Mouse (Mus musculus): Measurements from ENCODE around the gene Susd6. TPM values are rescaled to one million over a fixed set of nuclear protein-coding genes. Genes with fewer than 3 reads are reported as not detected.

The Susd6 gene
- polyA plus RNA-seq, 1 experiment from 2014 or later, result 21.7 TPM

- ATAC-seq (replicated peaks; ENCODE audit: low FRiP score) (no peak), DNase-seq (ENCODE audit: low spot score) (peak; percentile 48)
- Histone ChIP-seq H3K9me3 (ENCODE audit: control insufficient read depth, low read length) (no peaks in the 10 kb centered on the region), H3K4me1 (replicated peaks; ENCODE audit: control insufficient read depth, insufficient read depth, low read length) (peaks cover 20% of the 10 kb centered on the region), H3K27ac (ENCODE audit: low read depth, low read length) (no peak overlapping the region), H3K9ac (ENCODE audit: low read depth, low read length) (no peak overlapping the region), H3K4me3 (ENCODE audit: low read depth, low read length) (peak overlapping the region; percentile 20), H3K4me2 (peak overlapping the region; percentile 64), H3K27me3 (replicated peaks; ENCODE audit: control insufficient read depth, insufficient read depth, low read length) (peaks cover 65% of the 10 kb centered on the region), H3K36me3 (ENCODE audit: control insufficient read depth, insufficient read depth, low read length) (no peaks in the 10 kb centered on the region)
- 2% methylated on average over 22 of the region's 22 CpGs for WGBS
Measured at GRCm38 (mm10) chr12:80759713-80760395, 30.5 kb upstream of the Susd6 start.

GRCm38 (mm10) chr12:80760396-80760801 lies 29.9 kb upstream of the Susd6 start, which contains the start of gene Ccdc177:
TSS of gene Ccdc177 (minus strand) at chr12:80760687.
- peak; percentile 62 for DNase-seq (ENCODE audit: low spot score)

GRCm38 (mm10) chr12:80762982-80763381 lies 27.3 kb upstream of the Susd6 start:
- Histone ChIP-seq H3K9ac (ENCODE audit: low read depth, low read length) (no peak overlapping the region), H3K4me1 (replicated peaks; ENCODE audit: control insufficient read depth, insufficient read depth, low read length) (peaks cover 13% of the 10 kb centered on the region), H3K9me3 (ENCODE audit: control insufficient read depth, low read length) (no peaks in the 10 kb centered on the region), H3K27me3 (replicated peaks; ENCODE audit: control insufficient read depth, insufficient read depth, low read length) (peaks cover 33% of the 10 kb centered on the region), H3K36me3 (ENCODE audit: control insufficient read depth, insufficient read depth, low read length) (no peaks in the 10 kb centered on the region), H3K27ac (ENCODE audit: low read depth, low read length) (no peak overlapping the region), H3K4me3 (ENCODE audit: low read depth, low read length) (no peak overlapping the region), H3K4me2 (no peak overlapping the region)
- DNase-seq (ENCODE audit: low spot score) (no peak), ATAC-seq (replicated peaks; ENCODE audit: low FRiP score) (no peak)
- whole genome bisulfite sequencing, result 66% methylated on average over 5 of the region's 5 CpGs

More at GRCm38 (mm10) chr12:80760396-80760801, 29.9 kb upstream of the Susd6 start, which contains the start of gene Ccdc177:
- peak within 1 kb of the TSS; percentile 64 for H3K4me2 ChIP-seq
- no peak for ATAC-seq (replicated peaks; ENCODE audit: low FRiP score)
- H3K27ac ChIP-seq (ENCODE audit: low read depth, low read length), result no peak within 1 kb of the TSS
- peak within 1 kb of the TSS; percentile 20 for H3K4me3 ChIP-seq (ENCODE audit: low read depth, low read length)
- peaks cover 59% of the 10 kb centered on the region for H3K27me3 ChIP-seq (replicated peaks; ENCODE audit: control insufficient read depth, insufficient read depth, low read length)
- H3K9ac ChIP-seq (ENCODE audit: low read depth, low read length), result no peak within 1 kb of the TSS
- no peaks in the 10 kb centered on the region for H3K9me3 ChIP-seq (ENCODE audit: control insufficient read depth, low read length)
- WGBS, result 2% methylated on average over 24 of the region's 24 CpGs
- peaks cover 20% of the 10 kb centered on the region for H3K4me1 ChIP-seq (replicated peaks; ENCODE audit: control insufficient read depth, insufficient read depth, low read length)
- H3K36me3 ChIP-seq (ENCODE audit: control insufficient read depth, insufficient read depth, low read length), result no peaks in the 10 kb centered on the region

- Histone ChIP-seq H3K27me3 (replicated peaks; ENCODE audit: control insufficient read depth, insufficient read depth, low read length) (peaks cover 22% of the 10 kb centered on the region), H3K27ac (ENCODE audit: low read depth, low read length) (no peak overlapping the region), H3K9ac (ENCODE audit: low read depth, low read length) (no peak overlapping the region), H3K36me3 (ENCODE audit: control insufficient read depth, insufficient read depth, low read length) (no peaks in the 10 kb centered on the region), H3K4me3 (ENCODE audit: low read depth, low read length) (no peak overlapping the region), H3K9me3 (ENCODE audit: control insufficient read depth, low read length) (no peaks in the 10 kb centered on the region), H3K4me2 (no peak overlapping the region), H3K4me1 (replicated peaks; ENCODE audit: control insufficient read depth, insufficient read depth, low read length) (peaks cover 3% of the 10 kb centered on the region; the same call in 1 of the 2 replicates)
- DNase-seq (ENCODE audit: low spot score), result no peak
- no peak for ATAC-seq (replicated peaks; ENCODE audit: low FRiP score)
- WGBS, result 48% methylated on average over 4 of the region's 4 CpGs
Measured at GRCm38 (mm10) chr12:80764116-80764515, 26.2 kb upstream of the Susd6 start.

GRCm38 (mm10) chr12:80769697-80770096 lies 20.6 kb upstream of the Susd6 start:
- ATAC-seq (replicated peaks; ENCODE audit: low FRiP score), result peak; percentile 79
- no peak overlapping the region for H3K9ac ChIP-seq (ENCODE audit: low read depth, low read length)

GRCm38 (mm10) chr12:80774786-80775185 lies 15.5 kb upstream of the Susd6 start:
- Histone ChIP-seq H3K9me3 (ENCODE audit: control insufficient read depth, low read length) (no peaks in the 10 kb centered on the region), H3K4me2 (no peak overlapping the region)

More at GRCm38 (mm10) chr12:80769697-80770096, 20.6 kb upstream of the Susd6 start:
- Histone ChIP-seq H3K27ac (ENCODE audit: low read depth, low read length) (no peak overlapping the region), H3K36me3 (ENCODE audit: control insufficient read depth, insufficient read depth, low read length) (no peaks in the 10 kb centered on the region), H3K9me3 (ENCODE audit: control insufficient read depth, low read length) (no peaks in the 10 kb centered on the region), H3K4me1 (replicated peaks; ENCODE audit: control insufficient read depth, insufficient read depth, low read length) (no peaks in the 10 kb centered on the region), H3K4me3 (ENCODE audit: low read depth, low read length) (no peak overlapping the region), H3K27me3 (replicated peaks; ENCODE audit: control insufficient read depth, insufficient read depth, low read length) (no peaks in the 10 kb centered on the region), H3K4me2 (peak overlapping the region; percentile 43)
- 19% methylated on average over 11 of the region's 11 CpGs for WGBS
- DNase-seq (ENCODE audit: low spot score), result peak; percentile 79

GRCm38 (mm10) chr12:80776046-80776634 lies 14.2 kb upstream of the Susd6 start:
- Histone ChIP-seq H3K4me3 (ENCODE audit: low read depth, low read length) (no peak overlapping the region), H3K27ac (ENCODE audit: low read depth, low read length) (peak overlapping the region; percentile 50), H3K36me3 (ENCODE audit: control insufficient read depth, insufficient read depth, low read length) (no peaks in the 10 kb centered on the region), H3K27me3 (replicated peaks; ENCODE audit: control insufficient read depth, insufficient read depth, low read length) (no peaks in the 10 kb centered on the region), H3K9me3 (ENCODE audit: control insufficient read depth, low read length) (no peaks in the 10 kb centered on the region), H3K4me2 (0 out of 2 replicates have a peak overlapping the region, but pooled peaks have one; percentile 3), H3K4me1 (replicated peaks; ENCODE audit: control insufficient read depth, insufficient read depth, low read length) (peaks cover 31% of the 10 kb centered on the region), H3K9ac (ENCODE audit: low read depth, low read length) (no peak overlapping the region)
- 35% methylated on average over 4 of the region's 4 CpGs for WGBS
- ATAC-seq (replicated peaks; ENCODE audit: low FRiP score), result peak; percentile 40
- no peak for DNase-seq (ENCODE audit: low spot score)

More at GRCm38 (mm10) chr12:80774786-80775185, 15.5 kb upstream of the Susd6 start:
- Histone ChIP-seq H3K36me3 (ENCODE audit: control insufficient read depth, insufficient read depth, low read length) (no peaks in the 10 kb centered on the region), H3K27me3 (replicated peaks; ENCODE audit: control insufficient read depth, insufficient read depth, low read length) (no peaks in the 10 kb centered on the region), H3K27ac (ENCODE audit: low read depth, low read length) (no peak overlapping the region), H3K9ac (ENCODE audit: low read depth, low read length) (no peak overlapping the region), H3K4me3 (ENCODE audit: low read depth, low read length) (no peak overlapping the region), H3K4me1 (replicated peaks; ENCODE audit: control insufficient read depth, insufficient read depth, low read length) (peaks cover 31% of the 10 kb centered on the region)
- DNase-seq (ENCODE audit: low spot score), result no peak
- ATAC-seq (replicated peaks; ENCODE audit: low FRiP score), result no peak
- WGBS, result 78% methylated on average over 7 of the region's 7 CpGs

- Histone ChIP-seq H3K9me3 (ENCODE audit: control insufficient read depth, low read length) (no peaks in the 10 kb centered on the region), H3K36me3 (ENCODE audit: control insufficient read depth, insufficient read depth, low read length) (no peaks in the 10 kb centered on the region), H3K27me3 (replicated peaks; ENCODE audit: control insufficient read depth, insufficient read depth, low read length) (no peaks in the 10 kb centered on the region), H3K4me1 (replicated peaks; ENCODE audit: control insufficient read depth, insufficient read depth, low read length) (peaks cover 31% of the 10 kb centered on the region), H3K9ac (ENCODE audit: low read depth, low read length) (peak overlapping the region; percentile 37), H3K4me3 (ENCODE audit: low read depth, low read length) (no peak overlapping the region), H3K4me2 (peak overlapping the region; percentile 58), H3K27ac (ENCODE audit: low read depth, low read length) (peak overlapping the region; percentile 87)
- ATAC-seq (replicated peaks; ENCODE audit: low FRiP score), result peak; percentile 99
- peak; percentile 72 for DNase-seq (ENCODE audit: low spot score)
- 31% methylated on average over 16 of the region's 16 CpGs for WGBS
Measured at GRCm38 (mm10) chr12:80778188-80778936, 11.9 kb upstream of the Susd6 start.

All from liver, embryonic 11.5 days (tissue).